Comparison of ENCODE assay signal across 8 mouse cellular contexts in the genomic region with DNA sequence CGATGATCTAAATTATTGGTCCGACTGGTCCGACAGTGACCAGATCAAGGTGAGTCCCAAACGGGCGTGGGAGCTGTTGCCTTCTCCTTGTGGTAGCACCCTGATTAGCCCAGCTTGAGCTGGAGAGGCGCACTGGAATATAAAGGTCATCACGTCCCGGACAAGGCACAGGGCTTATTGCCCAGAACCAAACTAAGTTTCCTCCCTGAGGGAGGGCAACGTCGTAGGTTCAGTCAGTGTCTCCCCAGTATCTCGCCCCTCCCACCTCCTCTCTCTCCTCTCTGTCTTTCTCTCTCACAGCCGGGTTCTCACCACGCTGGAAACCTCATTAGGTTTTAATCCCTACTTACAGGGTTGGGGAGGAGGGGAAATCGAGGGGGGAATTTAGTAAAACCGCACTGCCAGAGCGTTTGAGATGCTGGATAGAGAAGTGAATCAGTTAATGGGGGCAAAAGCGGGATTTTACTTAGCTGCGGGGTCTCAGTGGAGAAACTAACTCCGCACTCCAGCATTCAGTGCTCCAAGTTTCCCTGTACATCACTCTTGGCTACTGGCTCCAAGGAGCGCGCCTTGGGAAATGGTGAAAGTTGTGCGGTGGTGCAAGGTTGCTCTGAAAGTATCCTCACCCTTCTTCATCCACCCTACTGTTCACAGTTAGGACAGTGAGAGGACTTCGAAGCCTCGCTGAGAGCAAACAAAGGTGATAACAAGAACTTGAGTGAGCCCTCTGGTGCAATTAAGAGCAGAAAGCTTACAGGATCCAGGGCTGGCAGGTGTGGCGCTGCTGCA. TPM values are rescaled to one million over a fixed set of nuclear protein-coding genes. Genes with fewer than 3 reads are reported as not detected.
DNase-seq lines count a peak whose midpoint lies in the region; ATAC-seq lines count a peak whose summit lies in the region.
"Had no signal": no experiment of that assay in that cellular context is flagged by ENCODE, and none has a peak within 500 bp of the region (broad histone marks: within the 10 kb centered on the region; RNA-seq: fewer than 3 reads in every experiment).

No protein-coding gene starts in this region.

- peak; percentile 53; the same call in 1 of the 2 replicates for ATAC-seq in forebrain, embryonic 14.5 days
- peak; percentile 56 for ATAC-seq in midbrain, embryonic 11.5 days (ENCODE audit: low FRiP score)

- no peaks in the 10 kb centered on the region for H3K9me3 ChIP-seq in forebrain, embryonic 14.5 days (replicated peaks; ENCODE audit: control insufficient read depth, low read length)
- H3K9me3 ChIP-seq in midbrain, embryonic 11.5 days (ENCODE audit: control insufficient read depth, low read length) = no peaks in the 10 kb centered on the region

- no peaks in the 10 kb centered on the region for H3K36me3 ChIP-seq in forebrain, embryonic 14.5 days (ENCODE audit: control insufficient read depth, insufficient read depth, low read length)
- H3K36me3 ChIP-seq in midbrain, embryonic 11.5 days (ENCODE audit: control insufficient read depth, insufficient read depth, low read length) = no peaks in the 10 kb centered on the region

- H3K27ac ChIP-seq in forebrain, embryonic 14.5 days (ENCODE audit: low read depth, low read length) = no peak overlapping the region
- H3K27ac ChIP-seq in midbrain, embryonic 11.5 days (ENCODE audit: low read depth, low read length) = no peak overlapping the region

- peaks cover 15% of the 10 kb centered on the region for H3K4me1 ChIP-seq in forebrain, embryonic 14.5 days (ENCODE audit: control insufficient read depth, insufficient read depth, low read length)
- peaks cover 20% of the 10 kb centered on the region for H3K4me1 ChIP-seq in midbrain, embryonic 11.5 days (ENCODE audit: control insufficient read depth, insufficient read depth, low read length)

- H3K27me3 ChIP-seq in forebrain, embryonic 14.5 days (replicated peaks; ENCODE audit: control insufficient read depth, insufficient read depth, low read length) = peaks cover 31% of the 10 kb centered on the region
- peaks cover 26% of the 10 kb centered on the region for H3K27me3 ChIP-seq in midbrain, embryonic 11.5 days (ENCODE audit: control insufficient read depth, insufficient read depth, low read length)

- under 1% methylated on average over 25 of the region's 25 CpGs for WGBS in forebrain, embryonic 14.5 days
- 1% methylated on average over 25 of the region's 25 CpGs for WGBS in midbrain, embryonic 11.5 days

- peak overlapping the region; percentile 78 for H3K4me2 ChIP-seq in forebrain, embryonic 14.5 days (ENCODE audit: low read length)
- peak overlapping the region; percentile 73 for H3K4me2 ChIP-seq in midbrain, embryonic 11.5 days

- peak overlapping the region; percentile 36 for H3K4me3 ChIP-seq in forebrain, embryonic 14.5 days (ENCODE audit: low read depth, low read length)
- peak overlapping the region; percentile 34 for H3K4me3 ChIP-seq in midbrain, embryonic 11.5 days (ENCODE audit: low read depth, low read length)

- DNase-seq in ovary, postnatal 36 days (ENCODE audit: low spot score) = peak; percentile 8
- no peak for DNase-seq in ovary, postnatal 14 days (ENCODE audit: low spot score)
- peak; percentile 35 for DNase-seq in forebrain, embryonic 14.5 days (ENCODE audit: low spot score)
- DNase-seq in midbrain, embryonic 11.5 days (ENCODE audit: low spot score, missing footprints) = peak; percentile 95
- no peak for DNase-seq in left cerebral cortex, adult 11 months (ENCODE audit: low spot score)
- DNase-seq in spleen, postnatal 4 days (ENCODE audit: low spot score in 2 of 2) = no peak
- DNase-seq in urinary bladder, adult 2 months (ENCODE audit: low spot score) = no peak
- DNase-seq: kidney, postnatal 14 days had no signal

- H3K9ac ChIP-seq in forebrain, embryonic 14.5 days (ENCODE audit: low read length) = peak overlapping the region; percentile 56; the same call in 1 of the 2 replicates
- peak overlapping the region; percentile 27; the same call in 1 of the 2 replicates for H3K9ac ChIP-seq in midbrain, embryonic 11.5 days (ENCODE audit: low read length)

RNA-seq across cellular contexts. Expression of gene Tac1, which starts 1.2 kb away (rescaled TPM):
- polyA plus RNA-seq in forebrain, embryonic 14.5 days (2014; fragmentation: Nextera tagmentation; extraction: Ambion mirVana) = 59.9 and 76.7 TPM in 2 replicates
- polyA plus RNA-seq in midbrain, embryonic 11.5 days (2014; fragmentation: Nextera tagmentation; extraction: Ambion mirVana) = 14.9 and 16.8 TPM in 2 replicates
- 0.18 and 0.19 TPM in 2 replicates for polyA plus RNA-seq in urinary bladder, adult 2 months (2012; rRNA removed)

Comparison
In these comparisons a context has a peak if more than half of its experiments do, and no peak if none do; other contexts are left out.
1. DNase-seq: peak in ovary, postnatal 36 days (single experiment), forebrain, embryonic 14.5 days (single experiment) and midbrain, embryonic 11.5 days (single experiment); none in ovary, postnatal 14 days (single experiment), left cerebral cortex, adult 11 months (single experiment), spleen, postnatal 4 days (0 of 2) and urinary bladder, adult 2 months (single experiment).
2. RNA of gene Tac1, which starts 1.2 kb away (polyA plus RNA-seq): 59.9 to 76.7 TPM in forebrain, embryonic 14.5 days and 14.9 to 16.8 TPM in midbrain, embryonic 11.5 days; 0.18 to 0.19 TPM in urinary bladder, adult 2 months; every median in the first group is over 10 times any median in the second.